Mouse (Mus musculus): ENCODE data around the gene Grhpr.

- TF ChIP-seq POLR2A (IDR thresholded peaks at IDR 0.05; ENCODE audit: low read depth, low read length) (no peak), CTCF (conservative IDR thresholded peaks at IDR 0.05 in 1 of 2, IDR thresholded peaks at IDR 0.05 in 1 of 2; ENCODE audit: low read depth in 2 of 2, low read length in 2 of 2) (no peak), GABPA (IDR thresholded peaks at IDR 0.05; ENCODE audit: insufficient replicate concordance, low read depth, low read length) (no peak), MAX (IDR thresholded peaks at IDR 0.05; ENCODE audit: low read length) (no peak), CHD1 (IDR thresholded peaks at IDR 0.05; ENCODE audit: low read depth, low read length) (no peak), UBTF (IDR thresholded peaks at IDR 0.05; ENCODE audit: low read depth, low read length) (no peak), USF2 (conservative IDR thresholded peaks at IDR 0.05; ENCODE audit: low read depth, low read length) (no peak), E2F4 (IDR thresholded peaks at IDR 0.05; ENCODE audit: insufficient replicate concordance, low read depth, low read length) (no peak), MAFK (IDR thresholded peaks at IDR 0.05; ENCODE audit: insufficient replicate concordance, low read length) (no peak), JUND (conservative IDR thresholded peaks at IDR 0.05; ENCODE audit: low read depth, low read length) (no peak), MAZ (IDR thresholded peaks at IDR 0.05; ENCODE audit: low read depth, low read length) (no peak)
Measured at GRCm38 (mm10) chr4:45032586-45032985, 51.4 kb downstream of the Grhpr start.
